Mouse (Mus musculus) heart, postnatal 25 days (tissue): ENCODE data around the gene Tmem247. TPM values are rescaled to one million over a fixed set of nuclear protein-coding genes. Genes with fewer than 3 reads are reported as not detected.

Experiments used
- DNase-seq: peaks from one replicate; pipeline ENCODE4 v3.0.0; 2022; ENCODE audit warnings: low spot score
- intact Hi-C: fragments of 180-260 bp; cut with DNase I; formaldehyde crosslinking; loops from one replicate; pipeline ENCODE4 v1.15.1; 2025
- total RNA-seq, 2 experiments: library from RNA; stranded (reverse); gene quantifications; 2 replicates each; pipeline ENCODE4 v1.2.3; 2021

The Tmem247 gene
- total RNA-seq, 2 experiments from 2014 or later = not detected

GRCm38 (mm10) chr17:86909733-86910495 lies 7.2 kb upstream of the Tmem247 start:
- intact Hi-C loops = loop anchor here (2.0 to 10.0 kb wide), 4 partner anchors 93 to 748 kb away; partner anchors contain the start of gene Epas1
- DNase-seq = no peak

- intact Hi-C loops = no loop called here
- DNase-seq = no peak
Measured at GRCm38 (mm10) chr17:86911261-86911660, 5.9 kb upstream of the Tmem247 start.

- intact Hi-C loops = loop anchor here (1.0 kb wide), 1 partner anchor 15 kb away; no protein-coding TSS in a partner anchor
- no peak for DNase-seq
Measured at GRCm38 (mm10) chr17:86913003-86913607, 4.0 kb upstream of the Tmem247 start.

GRCm38 (mm10) chr17:86915540-86915939 lies 1.6 kb upstream of the Tmem247 start:
- DNase-seq = no peak
- intact Hi-C loops = loop anchor here (5.0 kb wide), 1 partner anchor 92 kb away; no protein-coding TSS in a partner anchor

GRCm38 (mm10) chr17:86918786-86919185 lies 1.6 kb downstream of the Tmem247 start:
- intact Hi-C loops = loop anchor here (1.0 to 5.0 kb wide), 3 partner anchors 89 to 330 kb away; no protein-coding TSS in a partner anchor
- DNase-seq = no peak

GRCm38 (mm10) chr17:86919729-86920128 lies 2.6 kb downstream of the Tmem247 start:
- intact Hi-C loops = loop anchor here (2.0 to 5.0 kb wide), 3 partner anchors 43 to 329 kb away; partner anchors contain the start of gene Rhoq
- no peak for DNase-seq

- no peak for DNase-seq
- intact Hi-C loops = loop anchor here (5.0 kb wide), 1 partner anchor 38 kb away; the partner anchor contains the start of gene Rhoq
Measured at GRCm38 (mm10) chr17:86924679-86925078, 7.5 kb downstream of the Tmem247 start.

GRCm38 (mm10) chr17:86926836-86927235 lies 9.7 kb downstream of the Tmem247 start:
- DNase-seq = no peak
- intact Hi-C loops = no loop called here

GRCm38 (mm10) chr17:86929355-86929754 lies 12.2 kb downstream of the Tmem247 start:
- intact Hi-C loops = no loop called here
- DNase-seq = no peak

- intact Hi-C loops = no loop called here
- no peak for DNase-seq
Measured at GRCm38 (mm10) chr17:86929981-86930380, 12.8 kb downstream of the Tmem247 start.

GRCm38 (mm10) chr17:86932896-86933295 lies 15.7 kb downstream of the Tmem247 start:
- intact Hi-C loops = no loop called here
- DNase-seq = no peak

- DNase-seq = no peak
- intact Hi-C loops = no loop called here
Measured at GRCm38 (mm10) chr17:86937064-86937463, 19.9 kb downstream of the Tmem247 start.

GRCm38 (mm10) chr17:86937497-86938155 lies 20.5 kb downstream of the Tmem247 start:
- intact Hi-C loops = loop anchor here (2.0 kb wide), 1 partner anchor 25 kb away; the partner anchor contains the start of gene Rhoq
- DNase-seq = peak; percentile 72

- DNase-seq = no peak
- intact Hi-C loops = loop anchor here (2.0 kb wide), 1 partner anchor 24 kb away; the partner anchor contains the start of gene Rhoq
Measured at GRCm38 (mm10) chr17:86938683-86939082, 21.5 kb downstream of the Tmem247 start.

GRCm38 (mm10) chr17:86942112-86942511 lies 25.0 kb downstream of the Tmem247 start:
- intact Hi-C loops = no loop called here
- no peak for DNase-seq

GRCm38 (mm10) chr17:86943158-86943557 lies 26.0 kb downstream of the Tmem247 start:
- no peak for DNase-seq
- intact Hi-C loops = no loop called here

GRCm38 (mm10) chr17:86946078-86946477 lies 28.9 kb downstream of the Tmem247 start:
- intact Hi-C loops = no loop called here
- no peak for DNase-seq

GRCm38 (mm10) chr17:86947840-86948796 lies 31.0 kb downstream of the Tmem247 start, which contains the start of gene Atp6v1e2:
Gene Atp6v1e2, minus strand, starts transcription at chr17:86947897.
- DNase-seq = no peak

GRCm38 (mm10) chr17:86948801-86949200 lies 31.7 kb downstream of the Tmem247 start:
- DNase-seq = peak; percentile 56
- intact Hi-C loops = no loop called here

More at GRCm38 (mm10) chr17:86947840-86948796, 31.0 kb downstream of the Tmem247 start, which contains the start of gene Atp6v1e2:
- intact Hi-C loops = no loop called here
